Mouse (Mus musculus): ENCODE measurements around the gene Nhlh1.

Gene Nhlh1

GRCm38 (mm10) chr1:172016660-172017516 is 40.5 kb downstream of the Nhlh1 start:
- no peak for DNase-seq (ENCODE audit: low spot score in 2 of 2)

- DNase-seq (ENCODE audit: low spot score in 2 of 2): no peak
Observed at GRCm38 (mm10) chr1:172016031-172016430, 41.3 kb downstream of the Nhlh1 start.

- no peak for DNase-seq (ENCODE audit: low spot score in 2 of 2)
Observed at GRCm38 (mm10) chr1:172015312-172015939, 41.9 kb downstream of the Nhlh1 start.

GRCm38 (mm10) chr1:172014771-172015170 is 42.6 kb downstream of the Nhlh1 start:
- no peak for DNase-seq (ENCODE audit: low spot score in 2 of 2)

GRCm38 (mm10) chr1:172012030-172012429 is 45.3 kb downstream of the Nhlh1 start:
- DNase-seq (ENCODE audit: low spot score in 2 of 2): no peak

GRCm38 (mm10) chr1:172010042-172010824 is 47.1 kb downstream of the Nhlh1 start:
- DNase-seq (ENCODE audit: low spot score in 2 of 2): no peak

GRCm38 (mm10) chr1:172009406-172009805 is 48.0 kb downstream of the Nhlh1 start:
- no peak for DNase-seq (ENCODE audit: low spot score in 2 of 2)

GRCm38 (mm10) chr1:172008351-172008750 is 49.0 kb downstream of the Nhlh1 start:
- no peak for DNase-seq (ENCODE audit: low spot score in 2 of 2)

GRCm38 (mm10) chr1:172007761-172008160 is 49.6 kb downstream of the Nhlh1 start:
- DNase-seq (ENCODE audit: low spot score in 2 of 2): no peak

All from spleen, postnatal 36 days (tissue).